Mouse (Mus musculus) liver, embryonic 14.5 days (tissue): ENCODE data around the gene Ube3b. TPM values are rescaled to one million over a fixed set of nuclear protein-coding genes. Genes with fewer than 3 reads are reported as not detected.

Source experiments
- ATAC-seq: fragments of 200-750 bp; cut with Nextera tagmentation; 2 replicates; pipeline ENCODE4 v1.8.0; 2017; ENCODE audit warnings: moderate number of reproducible peaks, mild to moderate bottlenecking, moderate library complexity; ENCODE audit not compliant: insufficient read depth
- DNase-seq, 3 experiments: peaks; one replicate each; pipeline ENCODE4 v3.0.0-alpha.2; 2012 to 2013; ENCODE audit warnings: low read depth in 3 of 3, low spot score in 3 of 3
- H3K27ac ChIP-seq: fragments of 300-500 bp; sonication (generic); 2 replicates; pipeline ENCODE4 v1.5.1; 2014; ENCODE audit warnings: moderate library complexity, mild to moderate bottlenecking, control low read depth, inconsistent platforms
- H3K27me3 ChIP-seq: fragments of 300-500 bp; sonication (generic); 2 replicates; pipeline ENCODE4 v1.6.1; 2014; ENCODE audit warnings: mild to moderate bottlenecking, low read length, moderate library complexity; ENCODE audit not compliant: control insufficient read depth, insufficient read depth
- H3K36me3 ChIP-seq: fragments of 300-500 bp; sonication (generic); replicated peaks from 2 replicates; pipeline ENCODE4 v1.6.1; 2014; ENCODE audit warnings: low read depth; ENCODE audit not compliant: control insufficient read depth, insufficient read depth
- H3K4me1 ChIP-seq, 2 experiments: fragments of 200-500 bp in 1 of 2; fragments of 300-500 bp in 1 of 2; sonication (generic) in 1 of 2; replicated peaks; 2 replicates each; pipeline ENCODE4 v1.6.1; 2012 to 2014; ENCODE audit warnings: antibody characterized with exemption in 1 of 2, inconsistent platforms in 1 of 2, low read length in 1 of 2; ENCODE audit not compliant: control insufficient read depth in 2 of 2, insufficient read depth in 2 of 2
- H3K4me2 ChIP-seq: fragments of 300-500 bp; sonication (generic); 2 replicates; pipeline ENCODE4 v1.6.1; 2014; ENCODE audit warnings: low read depth, mild to moderate bottlenecking, control low read depth, moderate library complexity
- H3K4me3 ChIP-seq, 2 experiments: fragments of 200-500 bp in 1 of 2; fragments of 300-500 bp in 1 of 2; sonication (generic) in 1 of 2; 2 replicates each; pipeline ENCODE4 v1.5.1; 2012 to 2014; ENCODE audit warnings: low read depth in 2 of 2, low read length in 2 of 2, mild to moderate bottlenecking in 2 of 2, control low read depth in 1 of 2, inconsistent platforms in 1 of 2, moderate library complexity in 1 of 2; ENCODE audit not compliant: insufficient read depth in 1 of 2
- H3K9ac ChIP-seq: fragments of 300-500 bp; sonication (generic); replicated peaks from 2 replicates; pipeline ENCODE4 v1.6.1; 2014; ENCODE audit warnings: mild to moderate bottlenecking, control low read depth, moderate library complexity
- H3K9me3 ChIP-seq: fragments of 300-500 bp; sonication (generic); 2 replicates; pipeline ENCODE4 v1.6.1; 2016; ENCODE audit warnings: low read length, mixed read lengths; ENCODE audit not compliant: control insufficient read depth
- CTCF ChIP-seq: IDR thresholded peaks from 2 replicates; pipeline ENCODE4 v1.5.1; 2016; ENCODE audit warnings: antibody characterized with exemption, low read depth, control low read depth
- EP300 ChIP-seq: IDR thresholded peaks from 2 replicates; pipeline ENCODE4 v1.6.1; 2016; ENCODE audit warnings: antibody characterized with exemption, low read depth
- WGBS: fragments of 180-500 bp; shearing (Covaris S2); extraction: QIAGEN DNeasy Blood & Tissue Kit; methylation state at CpG from one replicate; pipeline ENCODE4 v1.1.7; 2014; ENCODE audit not compliant: insufficient replicate concordance; 5-methylcytosine and 5-hydroxymethylcytosine counted together
- microRNA-seq: library from miRNA; unstranded; fragments of <30 nt; microRNA quantifications from one replicate; pipeline ENCODE4, GENCODE M21; 2016
- polyA plus RNA-seq, 2 experiments: library from polyadenylated mRNA; depleted of rRNA in 1 of 2; stranded (reverse) in 1 of 2; unstranded in 1 of 2; fragments of >200 nt; fragmentation: Nextera tagmentation in 1 of 2; extraction: Ambion mirVana in 1 of 2; gene quantifications; 2 replicates each; pipeline versions ENCODE4 v1.2.1 to v1.2.3; 2012 to 2014

The Ube3b gene
- polyA plus RNA-seq, 2 experiments = 12.9 to 14.6 TPM

DNA sequence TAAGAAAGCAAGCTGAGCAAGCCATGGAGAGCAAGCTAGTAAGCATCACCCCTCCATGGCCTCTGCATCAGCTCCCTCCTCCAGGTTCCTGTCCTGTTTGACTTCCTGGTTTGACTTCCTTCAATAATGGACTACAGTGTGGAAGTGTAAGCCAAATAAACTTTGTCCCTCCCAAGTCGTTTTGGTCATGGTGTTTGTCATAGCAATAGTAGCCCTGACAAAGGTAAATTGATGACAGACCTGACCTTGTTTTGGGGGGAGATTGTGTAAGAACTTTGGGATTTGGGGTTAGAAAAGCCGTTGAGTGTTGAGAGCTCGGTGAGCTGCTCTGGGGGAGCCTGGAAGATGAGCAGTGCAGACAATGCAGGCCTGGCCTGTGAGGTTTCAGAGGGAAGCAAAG, 90.0 kb downstream of the Ube3b start:
- Histone ChIP-seq H3K36me3 (no peaks in the 10 kb centered on the region), H3K4me3 (no peak overlapping the region), H3K27ac (no peak overlapping the region), H3K9me3 (no peaks in the 10 kb centered on the region), H3K4me2 (no peak overlapping the region), H3K9ac (no peak overlapping the region), H3K27me3 (no peaks in the 10 kb centered on the region), H3K4me1 (no peaks in the 10 kb centered on the region)
- 37% methylated on average over 3 of the region's 3 CpGs for WGBS
- ATAC-seq = no peak
- DNase-seq = no peak
- TF ChIP-seq CTCF (no peak), EP300 (no peak)

Small RNA genes lying within 50 kb of the gene (microRNA-seq; reads per million reads assigned to microRNA genes)
- gene Mir7027 = not detected

Other genes with a start within 250 kb of the Ube3b start
- 0.22 and 0.29 TPM in 2 replicates for gene Acacb, start 234.1 kb upstream of the Ube3b start, polyA plus RNA-seq (2012; rRNA removed)
- 0.20 and 0.44 TPM in 2 replicates for gene Acacb, start 234.1 kb upstream of the Ube3b start, polyA plus RNA-seq (2014; fragmentation: Nextera tagmentation; extraction: Ambion mirVana)
- gene Foxn4, start 106.8 kb upstream of the Ube3b start, polyA plus RNA-seq (2012; rRNA removed) = not detected in 2 replicates
- gene Foxn4, start 106.8 kb upstream of the Ube3b start, polyA plus RNA-seq (2014; fragmentation: Nextera tagmentation; extraction: Ambion mirVana) = not detected in 2 replicates
- gene Myo1h, start 91.4 kb upstream of the Ube3b start, polyA plus RNA-seq (2012; rRNA removed) = 0.14 and 0.19 TPM in 2 replicates
- gene Myo1h, start 91.4 kb upstream of the Ube3b start, polyA plus RNA-seq (2014; fragmentation: Nextera tagmentation; extraction: Ambion mirVana) = 0.11 and 0.44 TPM in 2 replicates
- 12.3 and 13.0 TPM in 2 replicates for gene Kctd10, start 99 bp upstream of the Ube3b start, polyA plus RNA-seq (2012; rRNA removed)
- gene Kctd10, start 99 bp upstream of the Ube3b start, polyA plus RNA-seq (2014; fragmentation: Nextera tagmentation; extraction: Ambion mirVana) = 16.6 and 18.8 TPM in 2 replicates
- 7.1 and 7.2 TPM in 2 replicates for gene Mmab, start 63.5 kb downstream of the Ube3b start, polyA plus RNA-seq (2012; rRNA removed)
- gene Mmab, start 63.5 kb downstream of the Ube3b start, polyA plus RNA-seq (2014; fragmentation: Nextera tagmentation; extraction: Ambion mirVana) = 9.1 and 9.5 TPM in 2 replicates
- 20.2 and 21.6 TPM in 2 replicates for gene Mvk, start 63.7 kb downstream of the Ube3b start, polyA plus RNA-seq (2012; rRNA removed)
- gene Mvk, start 63.7 kb downstream of the Ube3b start, polyA plus RNA-seq (2014; fragmentation: Nextera tagmentation; extraction: Ambion mirVana) = 30.9 and 32.6 TPM in 2 replicates
- 0.63 and 0.71 TPM in 2 replicates for gene Fam222a, start 187.4 kb downstream of the Ube3b start, polyA plus RNA-seq (2012; rRNA removed)
- 0.44 and 0.56 TPM in 2 replicates for gene Fam222a, start 187.4 kb downstream of the Ube3b start, polyA plus RNA-seq (2014; fragmentation: Nextera tagmentation; extraction: Ambion mirVana)